Mouse (Mus musculus) limb, embryonic 12.5 days (tissue): ENCODE measurements around the gene Gpc3. TPM values are rescaled to one million over a fixed set of nuclear protein-coding genes. Genes with fewer than 3 reads are reported as not detected.

Experiments used
- ATAC-seq: fragments of 200-750 bp; cut with Nextera tagmentation; 2 replicates; pipeline ENCODE4 v1.8.0; 2017; ENCODE audit warnings: low read depth, moderate TSS enrichment; ENCODE audit not compliant: insufficient number of reproducible peaks, insufficient read depth, low FRiP score, low TSS enrichment
- H3K27ac ChIP-seq: fragments of 300-500 bp; sonication (generic); 2 replicates; pipeline ENCODE4 v1.5.1; 2016; ENCODE audit warnings: mild to moderate bottlenecking, moderate library complexity
- H3K27me3 ChIP-seq: fragments of 300-500 bp; sonication (generic); 2 replicates; pipeline ENCODE4 v1.6.1; 2016; ENCODE audit warnings: mild to moderate bottlenecking, moderate library complexity
- H3K36me3 ChIP-seq: fragments of 300-500 bp; sonication (generic); 2 replicates; pipeline ENCODE4 v1.6.1; 2016; ENCODE audit warnings: mild to moderate bottlenecking, moderate library complexity
- H3K4me1 ChIP-seq: fragments of 300-500 bp; sonication (generic); replicated peaks from 2 replicates; pipeline ENCODE4 v1.6.1; 2016
- H3K4me2 ChIP-seq: fragments of 300-500 bp; sonication (generic); 2 replicates; pipeline ENCODE4 v1.6.1; 2016; ENCODE audit warnings: mild to moderate bottlenecking, moderate library complexity
- H3K4me3 ChIP-seq: fragments of 300-500 bp; sonication (generic); replicated peaks from 2 replicates; pipeline ENCODE4 v1.5.1; 2016; ENCODE audit warnings: mild to moderate bottlenecking
- H3K9ac ChIP-seq: fragments of 300-500 bp; sonication (generic); replicated peaks from 2 replicates; pipeline ENCODE4 v1.6.1; 2016; ENCODE audit warnings: mild to moderate bottlenecking, moderate library complexity
- H3K9me3 ChIP-seq: fragments of 300-500 bp; sonication (generic); 2 replicates; pipeline ENCODE4 v1.6.1; 2016; ENCODE audit warnings: mild to moderate bottlenecking, moderate library complexity
- WGBS: fragments of 180-500 bp; shearing (Covaris S2); methylation state at CpG from one replicate; pipeline ENCODE4 v1.1.7; 2016; 5-methylcytosine and 5-hydroxymethylcytosine counted together
- microRNA counts: library from miRNA; unstranded; fragments of <30 nt; microRNA quantifications from one replicate; lab custom pipeline; 2017
- microRNA-seq: library from miRNA; unstranded; fragments of <30 nt; microRNA quantifications from one replicate; pipeline ENCODE4, GENCODE M21; 2017
- polyA plus RNA-seq: library from polyadenylated mRNA; unstranded; fragments of >200 nt; fragmentation: Nextera tagmentation; extraction: Ambion mirVana; gene quantifications from 2 replicates; pipeline ENCODE4 v1.2.1, GENCODE M21; 2016

Gene Gpc3
- polyA plus RNA-seq, 1 experiment from 2014 or later = 1,173 TPM

DNA sequence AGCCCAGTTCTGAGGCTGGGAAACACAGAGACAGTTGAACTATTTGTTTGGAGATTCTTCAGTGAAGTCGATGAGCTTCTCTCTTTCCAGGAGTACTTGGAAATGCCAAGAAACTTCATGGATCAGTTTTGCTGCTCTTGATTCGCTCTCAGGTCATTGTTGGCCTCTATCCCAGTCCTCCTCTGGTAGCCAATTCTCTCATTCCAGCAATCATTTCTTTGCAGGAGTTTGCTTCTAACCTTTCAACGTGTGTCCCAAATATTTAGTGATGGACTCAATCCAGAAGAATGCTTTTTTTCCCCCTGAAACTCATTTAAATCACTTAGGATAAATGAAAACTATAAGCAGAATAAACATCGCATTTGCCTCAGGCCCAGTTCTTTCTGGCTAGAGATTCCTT, 383.0 kb downstream of the Gpc3 start:
- no peak for ATAC-seq
- peaks cover 5% of the 10 kb centered on the region; the same call in 1 of the 2 replicates for H3K27me3 ChIP-seq
- H3K4me3 ChIP-seq = no peak overlapping the region
- H3K9me3 ChIP-seq = no peaks in the 10 kb centered on the region
- H3K36me3 ChIP-seq = no peaks in the 10 kb centered on the region
- no peak overlapping the region for H3K4me2 ChIP-seq
- no peak overlapping the region for H3K9ac ChIP-seq
- 80% methylated on average over 4 of the region's 4 CpGs for whole genome bisulfite sequencing
- H3K4me1 ChIP-seq = peaks cover 7% of the 10 kb centered on the region; the same call in 1 of the 2 replicates
- no peak overlapping the region for H3K27ac ChIP-seq

MicroRNAs encoded within 50 kb of the gene (microRNA counts, 519-probe panel; counts per million panel counts)
- microRNA mmu-miR-717 (lab: Ali Mortazavi, UCI) = not detected

Small RNAs within 50 kb of the gene (microRNA-seq; reads per million reads assigned to microRNA genes)
- gene Mir6384 (not detected), gene Mir717 (not detected)

Other genes starting within 250 kb of the Gpc3 start
- 0.83 and 0.95 TPM in 2 replicates for gene Ccdc160, start 177.2 kb upstream of the Gpc3 start, polyA plus RNA-seq